Mouse (Mus musculus): ENCODE results near the gene Slc2a2. TPM values are rescaled to one million over a fixed set of nuclear protein-coding genes. Genes with fewer than 3 reads are reported as not detected.
A peak's percentile ranks its signal among the peaks of the same experiment; 100 is the strongest.

Slc2a2 gene
- polyA plus RNA-seq, 1 experiment = 0.09 TPM

DNA sequence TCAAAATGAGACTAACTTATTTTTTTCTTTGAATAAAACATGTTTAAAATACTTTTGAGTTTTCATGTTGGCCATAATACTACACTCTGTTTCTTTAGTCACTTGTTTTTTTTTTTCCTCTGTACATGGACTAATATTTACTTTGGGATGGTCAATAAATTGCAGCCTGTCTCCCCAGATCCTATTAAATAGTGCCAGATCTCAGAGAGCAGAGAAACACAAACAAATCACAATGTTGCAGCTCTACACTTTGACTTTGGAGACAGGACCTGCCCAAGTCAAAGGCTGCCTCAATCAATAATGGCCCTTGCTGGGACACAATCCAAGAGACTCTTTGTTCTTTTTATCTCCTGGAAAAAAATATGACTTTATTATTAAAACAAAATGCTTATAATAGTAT, 24.8 kb downstream of the Slc2a2 start:
- H3K4me1 ChIP-seq (ENCODE audit: control insufficient read depth, insufficient read depth, low read length) = no peaks in the 10 kb centered on the region
- no peak for TF ChIP-seq POLR2A (IDR thresholded peaks at IDR 0.05; ENCODE audit: borderline replicate concordance, extremely low read depth, low read depth, low read length)
- TF ChIP-seq CTCF (IDR thresholded peaks at IDR 0.05; ENCODE audit: insufficient read depth, low read length) = no peak
- no peak overlapping the region for H3K4me3 ChIP-seq (replicated peaks; ENCODE audit: extremely low read depth, low read depth, low read length)
- no peak for DNase-seq

DNA sequence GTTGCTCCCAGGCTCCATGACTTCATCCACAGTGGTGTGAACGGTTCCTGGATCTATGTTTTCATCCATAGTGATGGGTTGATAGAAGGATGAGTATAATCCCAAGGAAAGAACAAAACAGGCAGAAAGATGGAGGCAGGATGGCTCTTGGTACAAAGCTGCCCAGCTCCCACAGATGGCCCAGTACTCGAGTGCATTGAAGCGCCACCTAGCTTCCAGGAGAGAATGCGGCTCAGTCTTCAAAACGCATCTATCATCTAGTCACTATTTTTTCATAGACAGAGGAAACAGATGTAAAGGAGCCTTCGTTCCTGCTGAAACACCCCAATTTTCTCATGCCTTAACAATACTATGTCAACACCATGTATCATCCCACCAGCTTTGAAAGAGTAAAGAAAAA, 25.8 kb downstream of the Slc2a2 start:
- H3K4me1 ChIP-seq (ENCODE audit: control insufficient read depth, insufficient read depth, low read length) = no peaks in the 10 kb centered on the region
- DNase-seq = no peak
- 0 out of 2 replicates have a peak, but pooled peaks have one; percentile 14 for TF ChIP-seq CTCF (IDR thresholded peaks at IDR 0.05; ENCODE audit: insufficient read depth, low read length)
- no peak for TF ChIP-seq POLR2A (IDR thresholded peaks at IDR 0.05; ENCODE audit: borderline replicate concordance, extremely low read depth, low read depth, low read length)
- no peak overlapping the region for H3K4me3 ChIP-seq (replicated peaks; ENCODE audit: extremely low read depth, low read depth, low read length)
- WGBS = 73% methylated on average over 6 of the region's 6 CpGs

DNA sequence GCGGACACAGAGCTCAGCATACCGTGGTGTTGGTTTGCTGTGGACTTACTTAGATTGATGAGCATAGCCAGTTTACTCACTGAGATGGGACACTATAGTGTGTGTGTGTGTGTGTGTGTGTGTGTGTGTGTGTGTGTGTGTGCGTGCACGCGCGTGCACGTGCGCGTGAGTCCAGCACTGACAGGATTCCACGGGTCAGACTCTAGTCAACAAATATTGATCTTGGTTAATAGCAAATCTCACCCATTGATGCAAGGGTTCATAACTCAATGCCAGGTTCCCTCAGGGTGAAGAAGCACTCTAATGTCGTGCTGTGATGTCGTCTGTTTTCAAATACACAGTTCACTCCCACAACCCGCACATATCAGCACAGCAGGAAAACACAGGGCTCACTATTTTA, 27.5 kb downstream of the Slc2a2 start:
- no peaks in the 10 kb centered on the region for H3K4me1 ChIP-seq (ENCODE audit: control insufficient read depth, insufficient read depth, low read length)
- TF ChIP-seq CTCF (IDR thresholded peaks at IDR 0.05; ENCODE audit: insufficient read depth, low read length) = no peak
- no peak for TF ChIP-seq POLR2A (IDR thresholded peaks at IDR 0.05; ENCODE audit: borderline replicate concordance, extremely low read depth, low read depth, low read length)

DNA sequence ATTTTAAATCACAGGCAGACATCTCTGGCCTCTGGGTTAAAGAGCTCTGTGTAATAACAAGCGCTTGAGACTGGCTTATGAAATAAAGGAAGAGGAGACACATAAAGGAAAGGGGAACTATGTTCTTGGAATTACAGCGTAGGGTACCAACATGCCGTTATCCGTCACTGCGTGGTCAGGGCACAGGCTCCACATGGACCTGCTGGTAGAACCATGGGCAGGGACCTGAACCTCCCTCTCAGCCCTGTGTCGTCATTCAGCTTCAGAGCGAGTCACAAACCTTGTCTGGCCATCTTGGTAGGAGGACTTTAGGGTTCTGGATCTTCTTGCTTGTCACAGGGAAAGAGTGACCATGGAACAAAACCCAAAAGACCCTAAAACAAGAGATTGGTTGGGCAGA, 28.7 kb downstream of the Slc2a2 start:
- TF ChIP-seq POLR2A (IDR thresholded peaks at IDR 0.05; ENCODE audit: borderline replicate concordance, extremely low read depth, low read depth, low read length) = no peak
- H3K4me3 ChIP-seq (replicated peaks; ENCODE audit: extremely low read depth, low read depth, low read length) = no peak overlapping the region
- no peaks in the 10 kb centered on the region for H3K4me1 ChIP-seq (ENCODE audit: control insufficient read depth, insufficient read depth, low read length)
- DNase-seq = no peak
- 98% methylated on average over 7 of the region's 7 CpGs for WGBS

More for the DNA sequence above, 27.5 kb downstream of the Slc2a2 start:
- WGBS = 86% methylated on average over 13 of the region's 13 CpGs
- no peak overlapping the region for H3K4me3 ChIP-seq (replicated peaks; ENCODE audit: extremely low read depth, low read depth, low read length)
- no peak for DNase-seq

DNA sequence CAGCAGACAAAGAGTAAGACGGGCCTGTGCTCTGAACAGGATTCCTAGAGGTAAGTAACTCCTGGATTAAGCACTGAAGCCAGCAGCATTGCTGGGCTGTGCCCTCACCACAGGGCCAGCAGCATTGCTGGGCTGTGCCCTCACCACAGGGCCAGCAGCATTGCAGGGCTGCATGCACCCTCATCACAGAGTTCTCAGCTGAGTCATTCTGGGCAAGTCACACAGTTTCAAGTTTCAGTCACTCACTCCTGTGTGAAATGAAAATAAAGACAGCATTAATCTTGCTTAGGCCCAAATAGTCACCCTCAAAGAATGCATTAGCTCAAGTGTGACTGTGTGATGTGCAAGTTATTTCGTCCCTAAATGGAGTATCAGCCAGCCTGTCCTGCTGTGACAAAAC, 37.0 kb downstream of the Slc2a2 start:
- DNase-seq = no peak
- 75% methylated on average over 2 of the region's 2 CpGs for WGBS
- TF ChIP-seq POLR2A (IDR thresholded peaks at IDR 0.05; ENCODE audit: borderline replicate concordance, extremely low read depth, low read depth, low read length) (no peak), CTCF (IDR thresholded peaks at IDR 0.05; ENCODE audit: insufficient read depth, low read length) (no peak)
- no peak overlapping the region for H3K4me3 ChIP-seq (replicated peaks; ENCODE audit: extremely low read depth, low read depth, low read length)
- H3K4me1 ChIP-seq (ENCODE audit: control insufficient read depth, insufficient read depth, low read length) = no peaks in the 10 kb centered on the region

DNA sequence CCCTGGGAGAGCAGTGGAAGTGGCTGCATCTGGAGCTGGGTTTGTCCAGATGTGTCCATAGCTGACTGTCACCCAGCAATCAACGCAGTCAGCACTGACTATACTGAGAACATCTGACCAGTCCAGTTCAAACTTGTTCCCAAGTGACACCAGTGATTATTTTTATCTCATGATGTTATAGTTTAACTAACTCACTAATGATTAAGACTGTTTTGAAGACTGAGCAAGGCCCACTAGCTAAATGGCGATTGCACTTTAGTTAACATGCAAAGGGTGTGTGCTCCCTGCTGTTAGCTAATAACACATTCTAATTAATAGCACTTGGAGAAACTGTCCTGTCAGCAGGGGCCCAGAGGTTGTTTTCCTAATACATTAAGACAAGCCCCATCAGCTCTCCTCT, 39.3 kb downstream of the Slc2a2 start:
- no peak overlapping the region for H3K4me3 ChIP-seq (replicated peaks; ENCODE audit: extremely low read depth, low read depth, low read length)
- WGBS = 62% methylated on average over 2 of the region's 2 CpGs
- no peaks in the 10 kb centered on the region for H3K4me1 ChIP-seq (ENCODE audit: control insufficient read depth, insufficient read depth, low read length)
- TF ChIP-seq CTCF (IDR thresholded peaks at IDR 0.05; ENCODE audit: insufficient read depth, low read length) (no peak), POLR2A (IDR thresholded peaks at IDR 0.05; ENCODE audit: borderline replicate concordance, extremely low read depth, low read depth, low read length) (no peak)
- DNase-seq = no peak

DNA sequence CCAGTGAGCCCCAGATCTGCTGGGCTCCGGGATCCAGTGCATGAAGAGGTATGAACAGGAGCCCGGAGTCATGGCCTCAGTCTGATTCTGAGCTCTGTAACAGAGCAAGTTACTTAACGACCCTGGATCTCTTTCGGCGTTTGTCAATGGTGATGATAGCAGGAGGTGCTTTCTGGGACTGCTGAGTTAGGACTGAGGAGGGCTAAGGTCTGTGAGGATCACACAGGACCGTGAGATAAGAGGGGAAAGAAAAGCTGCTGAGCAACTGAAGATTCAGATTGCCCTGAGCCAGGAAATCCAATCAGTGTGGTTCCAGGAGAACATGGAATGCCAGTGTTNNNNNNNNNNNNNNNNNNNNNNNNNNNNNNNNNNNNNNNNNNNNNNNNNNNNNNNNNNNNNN, 42.6 kb downstream of the Slc2a2 start:
- DNase-seq = no peak
- 53% methylated on average over 6 of the region's 6 CpGs for WGBS
- TF ChIP-seq CTCF (IDR thresholded peaks at IDR 0.05; ENCODE audit: insufficient read depth, low read length) = no peak
- no peak for TF ChIP-seq POLR2A (IDR thresholded peaks at IDR 0.05; ENCODE audit: borderline replicate concordance, extremely low read depth, low read depth, low read length)
- Histone ChIP-seq H3K4me1 (ENCODE audit: control insufficient read depth, insufficient read depth, low read length) (no peaks in the 10 kb centered on the region), H3K4me3 (replicated peaks; ENCODE audit: extremely low read depth, low read depth, low read length) (no peak overlapping the region)

DNA sequence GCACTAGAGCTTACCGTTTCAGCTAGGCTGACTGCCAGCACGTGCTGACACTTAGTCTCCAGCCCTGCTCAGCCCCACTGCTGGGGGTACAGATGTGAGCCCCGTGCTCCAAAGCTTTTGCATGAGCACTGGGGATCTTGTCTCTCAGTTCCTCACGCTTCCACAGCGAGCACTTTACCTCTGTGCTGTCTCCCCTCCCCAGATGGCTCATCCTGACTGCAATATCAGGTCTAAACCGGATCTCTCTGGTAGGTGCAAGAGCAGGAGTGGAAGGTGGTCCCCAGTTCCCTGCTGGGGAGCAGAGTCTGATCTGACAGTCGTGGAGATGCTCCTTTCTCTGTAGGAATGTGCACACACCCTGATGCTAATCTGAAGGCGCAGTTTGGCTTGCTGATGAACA, 45.5 kb downstream of the Slc2a2 start:
- no peak for DNase-seq
- no peaks in the 10 kb centered on the region for H3K4me1 ChIP-seq (ENCODE audit: control insufficient read depth, insufficient read depth, low read length)
- TF ChIP-seq POLR2A (IDR thresholded peaks at IDR 0.05; ENCODE audit: borderline replicate concordance, extremely low read depth, low read depth, low read length) (no peak), CTCF (IDR thresholded peaks at IDR 0.05; ENCODE audit: insufficient read depth, low read length) (no peak)
- H3K4me3 ChIP-seq (replicated peaks; ENCODE audit: extremely low read depth, low read depth, low read length) = no peak overlapping the region
- WGBS = 52% methylated on average over 8 of the region's 8 CpGs

DNA sequence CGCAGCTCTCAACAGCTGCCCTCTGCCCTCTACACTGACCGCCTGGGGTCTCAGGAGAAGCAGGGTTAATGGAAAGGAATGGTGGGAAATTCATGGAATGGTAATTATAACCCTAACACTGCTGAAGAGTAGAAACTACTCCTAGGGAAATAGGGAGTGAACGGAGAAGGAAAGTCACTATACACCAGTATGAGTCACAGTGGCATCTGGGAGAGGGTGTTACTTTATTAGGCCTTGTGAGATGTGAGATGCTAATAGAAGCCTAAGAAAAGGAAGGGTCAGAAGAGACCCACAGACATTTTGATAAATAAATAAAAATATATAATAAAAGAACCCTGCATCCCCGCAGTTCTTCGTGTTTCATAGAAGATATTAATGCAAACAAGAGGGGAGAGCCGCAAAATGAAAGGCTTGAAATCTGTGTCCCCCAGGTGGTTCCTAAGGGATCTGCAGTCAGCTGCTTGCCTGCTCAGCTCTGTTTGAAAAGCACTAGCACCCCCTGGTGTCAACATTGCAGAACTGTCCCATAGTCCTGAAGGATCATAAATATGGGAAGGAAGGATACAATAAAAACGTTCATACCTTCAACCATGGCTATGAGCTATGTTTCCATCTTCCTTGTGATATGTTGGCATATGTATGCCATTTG, 48.3 kb downstream of the Slc2a2 start:
- H3K4me1 ChIP-seq (ENCODE audit: control insufficient read depth, insufficient read depth, low read length) = no peaks in the 10 kb centered on the region
- no peak overlapping the region for H3K4me3 ChIP-seq (replicated peaks; ENCODE audit: extremely low read depth, low read depth, low read length)
- DNase-seq = peak; percentile 52
- TF ChIP-seq CTCF (IDR thresholded peaks at IDR 0.05; ENCODE audit: insufficient read depth, low read length) (peak; percentile 98), POLR2A (IDR thresholded peaks at IDR 0.05; ENCODE audit: borderline replicate concordance, extremely low read depth, low read depth, low read length) (no peak)
- 33% methylated on average over 7 of the region's 7 CpGs for WGBS

DNA sequence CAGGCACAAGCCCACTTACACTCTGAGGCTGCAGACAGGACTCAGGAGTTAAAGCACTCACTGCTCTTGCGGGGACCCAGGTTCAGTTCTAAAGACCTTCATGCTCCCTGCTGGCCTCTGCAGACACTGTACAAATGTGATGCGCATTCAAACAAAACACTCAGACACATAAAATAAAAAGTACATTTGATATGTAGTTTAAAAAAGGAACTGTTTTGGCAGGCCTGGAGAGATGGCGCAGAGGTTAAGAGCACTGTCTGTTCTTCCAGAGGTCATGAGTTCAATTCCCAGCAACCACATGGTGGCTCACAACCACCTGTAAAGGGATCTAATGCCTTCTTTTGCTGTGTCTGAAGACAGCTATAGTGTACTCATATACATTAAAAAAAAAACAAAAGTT, 50.4 kb downstream of the Slc2a2 start:
- 92% methylated on average over 3 of the region's 3 CpGs for WGBS
- no peak overlapping the region for H3K4me3 ChIP-seq (replicated peaks; ENCODE audit: extremely low read depth, low read depth, low read length)
- TF ChIP-seq CTCF (IDR thresholded peaks at IDR 0.05; ENCODE audit: insufficient read depth, low read length) (no peak), POLR2A (IDR thresholded peaks at IDR 0.05; ENCODE audit: borderline replicate concordance, extremely low read depth, low read depth, low read length) (no peak)
- no peak for DNase-seq
- no peaks in the 10 kb centered on the region for H3K4me1 ChIP-seq (ENCODE audit: control insufficient read depth, insufficient read depth, low read length)
